Mouse (Mus musculus) limb, embryonic 10.5 days (tissue): ENCODE results near the gene Zcchc7. TPM values are rescaled to one million over a fixed set of nuclear protein-coding genes. Genes with fewer than 3 reads are reported as not detected.
"Not testable (repeated sequence)": the region's sequence is repeated elsewhere in the genome, so short reads cannot be mapped to it uniquely, and the experiment has no call there.

Experiments
- DNase-seq: peaks from one replicate; pipeline ENCODE4 v3.0.0-alpha.2; 2017; ENCODE audit warnings: low spot score
- H3K27ac ChIP-seq: fragments of 300-500 bp; sonication (generic); 2 replicates; pipeline ENCODE4 v1.5.1; 2016; ENCODE audit warnings: mild to moderate bottlenecking
- H3K27me3 ChIP-seq: fragments of 300-500 bp; sonication (generic); 2 replicates; pipeline ENCODE4 v1.6.1; 2016; ENCODE audit warnings: low read depth, mild to moderate bottlenecking; ENCODE audit not compliant: poor library complexity, severe bottlenecking
- H3K36me3 ChIP-seq: fragments of 300-500 bp; sonication (generic); 2 replicates; pipeline ENCODE4 v1.6.1; 2016; ENCODE audit warnings: mild to moderate bottlenecking, moderate library complexity
- H3K4me1 ChIP-seq: fragments of 300-500 bp; sonication (generic); 2 replicates; pipeline ENCODE4 v1.6.1; 2016
- H3K4me3 ChIP-seq: fragments of 300-500 bp; sonication (generic); 2 replicates; pipeline ENCODE4 v1.5.1; 2016; ENCODE audit warnings: mild to moderate bottlenecking, moderate library complexity
- H3K9me3 ChIP-seq: fragments of 300-500 bp; sonication (generic); replicated peaks from 2 replicates; pipeline ENCODE4 v1.6.1; 2016; ENCODE audit warnings: mild to moderate bottlenecking
- WGBS: fragments of 180-500 bp; shearing (Covaris S2); methylation state at CpG from one replicate; pipeline ENCODE4 v1.1.7; 2016; 5-methylcytosine and 5-hydroxymethylcytosine counted together
- polyA plus RNA-seq: library from polyadenylated mRNA; unstranded; fragments of >200 nt; fragmentation: Nextera tagmentation; extraction: Ambion mirVana; gene quantifications from 2 replicates; pipeline ENCODE4 v1.2.1, GENCODE M21; 2016

Gene Zcchc7
- polyA plus RNA-seq, 1 experiment from 2014 or later, result 20.5 TPM

- under 1% methylated on average over 27 of the region's 27 CpGs for WGBS
- peak; percentile 64 for DNase-seq
Measured at GRCm38 (mm10) chr4:44714111-44714621, 41.5 kb upstream of the Zcchc7 start.

GRCm38 (mm10) chr4:44715621-44716160 is 40.0 kb upstream of the Zcchc7 start:
- DNase-seq, result no peak
- Histone ChIP-seq H3K9me3 (no peaks in the 10 kb centered on the region), H3K27me3 (peaks cover 97% of the 10 kb centered on the region), H3K27ac (no peak overlapping the region), H3K36me3 (no peaks in the 10 kb centered on the region), H3K4me1 (peaks cover 31% of the 10 kb centered on the region), H3K4me3 (no peak overlapping the region)
- WGBS, result 6% methylated on average over 3 of the region's 3 CpGs

More at GRCm38 (mm10) chr4:44714111-44714621, 41.5 kb upstream of the Zcchc7 start:
- no peaks in the 10 kb centered on the region for H3K36me3 ChIP-seq
- H3K4me3 ChIP-seq, result peak overlapping the region; percentile 35
- peaks cover 99% of the 10 kb centered on the region for H3K27me3 ChIP-seq
- H3K9me3 ChIP-seq, result no peaks in the 10 kb centered on the region
- H3K27ac ChIP-seq, result no peak overlapping the region
- peaks cover 33% of the 10 kb centered on the region for H3K4me1 ChIP-seq

GRCm38 (mm10) chr4:44716391-44716790 is 39.3 kb upstream of the Zcchc7 start:
- H3K4me3 ChIP-seq, result no peak overlapping the region
- 4% methylated on average over 10 of the region's 10 CpGs for WGBS
- no peaks in the 10 kb centered on the region for H3K9me3 ChIP-seq
- no peak for DNase-seq
- H3K4me1 ChIP-seq, result peaks cover 28% of the 10 kb centered on the region
- H3K36me3 ChIP-seq, result no peaks in the 10 kb centered on the region
- peaks cover 96% of the 10 kb centered on the region for H3K27me3 ChIP-seq
- H3K27ac ChIP-seq, result no peak overlapping the region

GRCm38 (mm10) chr4:44717676-44718075 is 38.0 kb upstream of the Zcchc7 start:
- WGBS, result 78% methylated on average over 3 of the region's 3 CpGs
- H3K9me3 ChIP-seq, result no peaks in the 10 kb centered on the region
- H3K4me1 ChIP-seq, result peaks cover 18% of the 10 kb centered on the region
- H3K36me3 ChIP-seq, result no peaks in the 10 kb centered on the region
- no peak overlapping the region for H3K27ac ChIP-seq
- H3K27me3 ChIP-seq, result peaks cover 85% of the 10 kb centered on the region
- no peak overlapping the region for H3K4me3 ChIP-seq
- no peak for DNase-seq

GRCm38 (mm10) chr4:44720046-44720445 is 35.6 kb upstream of the Zcchc7 start:
- DNase-seq, result no peak
- 91% methylated on average over 8 of the region's 8 CpGs for WGBS
- Histone ChIP-seq H3K36me3 (no peaks in the 10 kb centered on the region), H3K4me1 (no peaks in the 10 kb centered on the region), H3K9me3 (no peaks in the 10 kb centered on the region), H3K27me3 (peaks cover 61% of the 10 kb centered on the region), H3K4me3 (no peak overlapping the region), H3K27ac (no peak overlapping the region)

GRCm38 (mm10) chr4:44721237-44721636 is 34.4 kb upstream of the Zcchc7 start:
- Histone ChIP-seq H3K4me3 (no peak overlapping the region), H3K4me1 (no peaks in the 10 kb centered on the region), H3K9me3 (no peaks in the 10 kb centered on the region), H3K27me3 (peaks cover 50% of the 10 kb centered on the region), H3K36me3 (no peaks in the 10 kb centered on the region), H3K27ac (no peak overlapping the region)
- no peak for DNase-seq
- 88% methylated on average over 4 of the region's 4 CpGs for WGBS

GRCm38 (mm10) chr4:44740471-44740870 is 15.2 kb upstream of the Zcchc7 start:
- Histone ChIP-seq H3K4me1 (no peaks in the 10 kb centered on the region), H3K9me3 (no peaks in the 10 kb centered on the region), H3K27ac (no peak overlapping the region), H3K36me3 (no peaks in the 10 kb centered on the region), H3K27me3 (no peaks in the 10 kb centered on the region), H3K4me3 (no peak overlapping the region)
- WGBS, result 73% methylated on average over 1 of the region's 1 CpGs
- DNase-seq, result no peak

GRCm38 (mm10) chr4:44756134-44756951 is 666 bp downstream of the Zcchc7 start:
- peak overlapping the region; percentile 97 for H3K4me3 ChIP-seq
- H3K27me3 ChIP-seq, result no peaks in the 10 kb centered on the region
- H3K36me3 ChIP-seq, result no peaks in the 10 kb centered on the region
- WGBS, result under 1% methylated on average over 60 of the region's 60 CpGs
- no peaks in the 10 kb centered on the region for H3K9me3 ChIP-seq
- peak overlapping the region; percentile 94 for H3K27ac ChIP-seq
- H3K4me1 ChIP-seq, result peaks cover 8% of the 10 kb centered on the region
- DNase-seq, result peak; percentile 90

GRCm38 (mm10) chr4:44757131-44757530 is 1.5 kb downstream of the Zcchc7 start:
- H3K9me3 ChIP-seq, H3K27me3 ChIP-seq, DNase-seq, H3K4me1 ChIP-seq, H3K36me3 ChIP-seq: not testable (repeated sequence)
- Histone ChIP-seq H3K4me3 (peak overlapping the region; percentile 97), H3K27ac (peak overlapping the region; percentile 94)
- 8% methylated on average over 10 of the region's 10 CpGs for WGBS

- H3K36me3 ChIP-seq, result peaks cover 6% of the 10 kb centered on the region; the same call in 1 of the 2 replicates
- H3K27ac ChIP-seq, result no peak overlapping the region
- no peaks in the 10 kb centered on the region for H3K27me3 ChIP-seq
- H3K4me1 ChIP-seq, result peaks cover 4% of the 10 kb centered on the region; the same call in 1 of the 2 replicates
- WGBS, result 86% methylated on average over 3 of the region's 3 CpGs
- H3K9me3 ChIP-seq, result no peaks in the 10 kb centered on the region
- H3K4me3 ChIP-seq, result no peak overlapping the region
- DNase-seq, result no peak
Measured at GRCm38 (mm10) chr4:44774890-44775289, 19.2 kb downstream of the Zcchc7 start.

GRCm38 (mm10) chr4:44776651-44777050 is 21.0 kb downstream of the Zcchc7 start:
- no peak overlapping the region for H3K4me3 ChIP-seq
- H3K4me1 ChIP-seq, result peaks cover 4% of the 10 kb centered on the region; the same call in 1 of the 2 replicates
- no peak overlapping the region for H3K27ac ChIP-seq
- no peaks in the 10 kb centered on the region for H3K27me3 ChIP-seq
- WGBS, result 65% methylated on average over 2 of the region's 2 CpGs
- H3K36me3 ChIP-seq, result no peaks in the 10 kb centered on the region
- no peak for DNase-seq
- H3K9me3 ChIP-seq, result no peaks in the 10 kb centered on the region

GRCm38 (mm10) chr4:44777101-44777500 is 21.4 kb downstream of the Zcchc7 start:
- no peaks in the 10 kb centered on the region for H3K27me3 ChIP-seq
- WGBS, result 87% methylated on average over 3 of the region's 3 CpGs
- H3K4me3 ChIP-seq, result no peak overlapping the region
- DNase-seq, result no peak
- H3K4me1 ChIP-seq, result peaks cover 4% of the 10 kb centered on the region; the same call in 1 of the 2 replicates
- no peak overlapping the region for H3K27ac ChIP-seq
- H3K36me3 ChIP-seq, result no peaks in the 10 kb centered on the region
- H3K9me3 ChIP-seq, result no peaks in the 10 kb centered on the region

- no peak for DNase-seq
- no peaks in the 10 kb centered on the region for H3K9me3 ChIP-seq
- H3K27ac ChIP-seq, result no peak overlapping the region
- no peak overlapping the region for H3K4me3 ChIP-seq
- no peaks in the 10 kb centered on the region for H3K36me3 ChIP-seq
- no peaks in the 10 kb centered on the region for H3K27me3 ChIP-seq
- peaks cover 4% of the 10 kb centered on the region; the same call in 1 of the 2 replicates for H3K4me1 ChIP-seq
Measured at GRCm38 (mm10) chr4:44777711-44778110, 22.0 kb downstream of the Zcchc7 start.
